Mouse (Mus musculus) ovary, adult 18-20 months (tissue): ENCODE measurements around the gene Myl3.

Experiments
- DNase-seq: peaks from one replicate; pipeline ENCODE4 v3.0.0; 2022; ENCODE audit warnings: low spot score, mixed read lengths

Myl3 gene

GRCm38 (mm10) chr9:110731859-110732258 is 9.8 kb upstream of the Myl3 start:
- no peak for DNase-seq

DNA sequence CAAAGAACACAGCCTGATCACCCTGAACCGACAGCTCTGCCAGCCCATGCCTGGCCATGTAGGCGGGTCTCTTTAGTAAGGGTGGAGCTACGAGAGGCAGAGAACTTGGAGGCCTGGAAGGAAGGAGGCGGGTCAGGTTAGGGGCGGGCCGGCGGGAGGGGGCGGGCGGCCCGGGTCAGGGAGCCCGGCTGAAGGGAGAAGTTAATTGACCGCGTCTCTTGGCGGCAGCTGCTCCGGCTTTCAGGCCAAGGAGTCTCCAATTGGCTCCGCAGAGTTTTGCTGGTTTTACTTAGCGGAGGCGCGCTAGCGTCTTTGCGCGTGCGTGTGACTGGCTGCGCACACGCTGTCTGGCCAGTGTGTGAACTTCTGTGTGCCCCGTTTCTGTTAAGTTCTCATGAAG is 9.0 kb upstream of the Myl3 start:
- DNase-seq: peak; percentile 81

- no peak for DNase-seq
Observed at GRCm38 (mm10) chr9:110733102-110733501, 8.6 kb upstream of the Myl3 start.

GRCm38 (mm10) chr9:110734154-110734553 is 7.5 kb upstream of the Myl3 start:
- DNase-seq: no peak

DNA sequence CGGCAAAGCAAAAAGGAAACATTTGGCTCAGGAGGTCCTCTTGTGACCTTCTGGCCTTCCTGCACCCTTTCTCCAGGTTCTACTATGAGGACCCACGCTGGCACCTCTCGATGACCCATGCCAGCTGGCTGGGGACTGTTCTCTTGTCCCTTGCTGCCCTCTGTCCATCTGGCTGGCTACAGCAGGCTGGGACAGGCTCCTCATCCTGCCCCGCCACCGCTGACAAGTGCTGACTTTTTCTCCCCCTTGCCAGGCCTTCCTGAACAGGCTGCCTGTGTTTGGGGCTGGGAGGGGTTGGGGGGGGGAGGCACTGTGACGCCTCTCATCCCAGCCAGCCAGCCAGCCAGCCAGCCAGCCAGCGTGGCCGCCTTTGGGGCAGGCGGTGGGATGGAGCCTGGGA is 5.3 kb upstream of the Myl3 start:
- DNase-seq: no peak

GRCm38 (mm10) chr9:110738054-110738453 is 3.6 kb upstream of the Myl3 start:
- DNase-seq: no peak

DNA sequence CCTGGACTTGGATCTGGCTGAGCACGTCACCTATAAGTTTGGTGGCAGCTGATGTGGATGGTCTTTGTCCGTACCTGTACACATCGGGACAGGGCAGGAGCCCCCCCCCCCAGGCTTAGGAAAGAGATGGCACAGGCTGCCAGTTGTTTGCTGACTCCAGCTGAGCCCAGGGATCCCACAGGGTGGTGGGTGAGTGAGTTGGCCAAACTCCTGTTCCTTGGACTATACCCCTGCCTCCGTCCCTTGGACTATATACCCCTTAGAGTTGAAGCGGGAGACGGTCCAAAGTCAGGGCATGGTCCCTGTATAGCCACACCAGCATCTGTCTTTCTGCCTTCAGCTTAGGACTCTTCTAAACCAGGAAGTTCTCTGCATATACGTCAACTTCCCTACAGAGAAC is 1.7 kb upstream of the Myl3 start:
- no peak for DNase-seq

GRCm38 (mm10) chr9:110742295-110742950 is 762 bp downstream of the Myl3 start:
- no peak for DNase-seq

- DNase-seq: no peak
Observed at GRCm38 (mm10) chr9:110742951-110743455, 1.3 kb downstream of the Myl3 start.

GRCm38 (mm10) chr9:110743456-110744323 is 2.0 kb downstream of the Myl3 start:
- no peak for DNase-seq

DNA sequence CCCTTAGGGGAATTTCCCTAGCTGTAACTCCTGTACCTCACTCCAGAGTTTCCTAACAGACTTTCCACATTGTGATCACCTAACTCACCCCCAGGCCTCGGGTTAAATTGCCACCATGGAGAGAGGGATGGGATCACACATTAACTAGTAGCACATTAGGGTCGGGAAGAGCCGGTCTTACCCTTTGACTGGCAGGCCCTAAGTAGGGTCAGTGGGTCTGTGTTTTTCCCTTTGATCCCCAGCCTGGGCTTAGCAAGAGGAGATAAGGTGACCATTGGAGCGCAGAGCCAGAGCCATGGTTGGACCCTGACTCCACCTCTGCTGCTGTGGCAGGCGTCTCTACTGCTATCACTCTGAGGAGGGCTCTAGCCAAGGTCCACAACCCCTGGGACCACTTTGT is 4.1 kb downstream of the Myl3 start:
- DNase-seq: no peak

DNA sequence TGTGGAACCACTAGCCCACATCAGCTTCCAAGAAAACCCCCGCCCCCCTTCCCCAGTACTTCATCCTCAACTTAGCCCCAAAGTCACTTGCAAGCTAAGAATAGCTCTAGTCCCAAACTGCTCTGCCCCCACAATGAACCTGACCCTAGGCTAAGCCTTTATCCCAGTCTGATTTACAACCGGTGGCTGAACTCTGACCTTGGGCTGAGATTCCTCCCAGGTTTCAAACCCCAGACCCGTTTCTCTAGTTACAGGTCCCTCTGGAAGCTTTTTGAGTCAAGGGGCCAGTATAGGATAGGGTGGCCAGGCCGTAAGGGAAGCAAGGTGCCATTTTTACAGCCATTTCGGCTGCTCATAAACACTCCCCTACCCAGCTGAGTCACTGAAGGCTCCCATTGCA is 4.6 kb downstream of the Myl3 start:
- DNase-seq: no peak

GRCm38 (mm10) chr9:110746961-110747360 is 5.3 kb downstream of the Myl3 start, which contains the start of gene Pth1r:
Gene Pth1r, minus strand, starts transcription at chr9:110747145.
- DNase-seq: no peak

DNA sequence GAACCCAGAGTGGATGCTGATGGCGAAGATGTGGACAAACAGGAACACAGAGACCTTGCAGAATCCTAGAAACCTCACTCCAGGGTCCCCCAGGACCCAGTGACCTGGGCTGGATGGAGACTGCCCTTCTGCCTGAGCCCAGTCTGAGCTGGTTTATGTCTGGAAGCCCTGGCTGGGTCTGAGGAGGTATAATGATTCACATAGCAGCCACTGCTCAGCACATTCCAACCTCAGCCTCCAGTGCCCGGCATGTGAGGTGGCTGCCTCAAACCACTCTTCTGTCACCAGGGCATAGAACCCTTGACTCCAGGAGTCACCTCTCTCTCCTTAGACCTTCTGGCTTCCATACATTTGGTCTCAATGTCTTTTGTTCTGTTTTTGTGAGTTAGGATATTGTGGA is 6.8 kb downstream of the Myl3 start:
- DNase-seq: no peak

DNA sequence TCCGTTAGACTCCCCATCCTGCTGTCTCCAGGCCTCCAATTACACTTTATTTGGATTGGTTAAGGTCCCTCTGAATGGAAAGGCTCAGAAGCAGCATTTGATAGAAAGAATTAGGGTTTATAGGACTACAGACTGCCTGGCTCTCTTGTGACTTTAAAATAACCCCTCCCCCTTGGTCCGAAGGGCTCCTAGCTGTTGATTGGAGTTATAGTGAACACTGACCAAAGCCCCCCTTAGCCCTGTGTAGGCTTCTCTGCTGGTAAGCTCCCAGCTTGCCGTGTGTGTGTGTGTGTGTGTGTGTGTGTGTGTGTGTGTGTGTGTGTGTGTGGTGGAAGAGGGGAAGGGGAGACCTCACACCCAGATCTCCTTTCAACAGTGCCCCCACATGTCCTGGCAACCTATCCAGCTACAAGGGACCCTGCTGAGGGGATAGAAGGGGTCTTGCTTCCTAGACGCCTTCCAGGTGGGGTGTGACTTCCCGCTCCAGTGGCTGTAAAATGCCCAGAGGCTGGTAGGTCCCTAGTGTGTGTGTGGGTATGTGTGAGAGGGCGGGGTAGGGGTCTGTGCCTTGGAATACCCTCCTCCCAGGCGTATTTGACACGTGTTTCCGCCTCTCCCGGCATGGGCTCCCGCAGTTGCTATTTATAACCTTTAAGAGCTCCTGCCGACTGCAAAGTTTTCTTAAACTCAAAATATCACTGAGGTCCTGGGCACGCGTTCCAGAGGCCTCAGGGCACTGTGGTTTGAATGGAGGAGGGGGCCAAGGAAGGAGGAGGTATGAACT is 8.9 kb downstream of the Myl3 start:
- no peak for DNase-seq

DNA sequence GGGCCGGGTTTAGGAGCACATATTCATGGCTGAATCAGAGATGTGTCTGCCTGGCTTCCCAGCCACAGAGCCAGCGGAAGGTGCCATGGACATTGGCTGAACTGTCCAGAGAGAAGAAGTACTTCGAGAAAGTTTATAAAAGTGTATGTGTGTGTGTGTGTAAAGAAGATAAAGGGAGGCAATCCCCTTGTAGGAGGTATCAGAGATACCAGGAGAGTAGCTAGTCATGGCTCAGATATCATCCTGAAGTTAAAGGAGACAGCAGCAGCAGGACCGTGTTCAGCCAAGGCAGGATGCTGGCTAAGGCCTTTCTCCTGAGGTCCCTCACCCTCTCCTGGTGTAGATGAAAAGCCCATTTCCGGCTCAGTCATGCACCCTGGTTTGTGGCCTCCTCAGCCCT is 9.8 kb downstream of the Myl3 start:
- DNase-seq: no peak

GRCm38 (mm10) chr9:110752917-110753435 is 11.3 kb downstream of the Myl3 start:
- DNase-seq: no peak

DNA sequence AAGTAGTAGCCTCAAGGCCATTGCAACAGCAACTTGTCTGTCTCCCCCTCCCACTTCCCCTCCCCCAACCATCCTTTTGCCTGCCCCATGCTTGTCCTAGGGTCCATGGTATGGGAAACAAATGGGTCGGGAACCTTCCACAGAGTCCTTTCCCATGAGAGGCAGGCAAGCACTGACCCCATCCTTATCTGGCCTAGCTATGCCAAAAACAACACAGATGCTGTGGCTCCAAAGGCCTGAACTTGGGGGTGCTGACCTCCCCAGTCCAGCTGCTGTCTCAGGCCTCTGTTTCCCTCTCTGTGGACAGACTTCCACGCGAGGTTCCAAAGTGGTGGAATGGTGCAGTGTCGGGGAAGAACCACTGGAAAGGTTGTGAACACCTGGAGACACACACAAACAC is 12.1 kb downstream of the Myl3 start:
- no peak for DNase-seq

GRCm38 (mm10) chr9:110757816-110758215 is 16.2 kb downstream of the Myl3 start:
- DNase-seq: no peak

DNA sequence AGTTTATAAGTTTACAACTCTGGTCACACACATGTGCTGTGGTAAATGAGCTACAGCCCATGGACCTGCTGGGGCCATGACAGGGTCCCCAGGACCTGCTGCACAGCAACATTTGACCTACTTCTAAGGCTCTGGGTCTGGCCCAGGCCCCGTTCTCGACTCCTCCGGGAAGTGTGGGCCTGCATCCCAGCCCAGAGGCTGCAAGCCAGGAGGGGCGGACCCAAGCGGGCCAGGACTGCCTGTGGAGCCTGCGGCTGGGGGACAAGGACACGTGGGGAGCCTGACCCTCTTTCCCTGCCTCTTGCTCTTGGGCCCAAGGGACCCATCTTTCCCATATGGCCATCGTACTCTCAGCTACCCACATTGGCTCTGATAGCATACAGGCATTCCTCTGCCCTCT is 16.9 kb downstream of the Myl3 start:
- DNase-seq: peak; percentile 50

DNA sequence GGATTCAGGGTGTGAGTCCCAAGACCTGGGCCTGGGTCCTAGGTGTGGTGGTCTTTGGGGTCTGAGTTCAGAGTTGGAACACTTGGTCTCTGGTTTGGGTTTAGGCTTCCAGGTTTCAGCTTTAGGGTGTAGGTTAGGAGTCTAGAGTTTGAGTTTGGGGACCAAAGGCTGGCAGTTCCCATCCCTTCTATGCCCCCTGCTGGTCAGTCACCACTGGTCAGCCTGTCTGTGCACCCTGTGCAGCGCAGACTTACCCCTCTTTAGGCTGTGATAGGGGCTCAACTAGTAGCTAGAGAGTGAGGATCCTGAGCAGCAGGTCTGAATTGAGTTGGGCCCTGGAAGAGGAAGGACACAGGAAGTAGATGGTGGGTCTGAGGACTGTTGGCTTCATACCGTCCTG is 17.6 kb downstream of the Myl3 start:
- no peak for DNase-seq

- no peak for DNase-seq
Observed at GRCm38 (mm10) chr9:110760886-110761285, 19.2 kb downstream of the Myl3 start.
